Mouse (Mus musculus) gastrocnemius, adult 18-20 months (tissue): ENCODE measurements around the gene Lrrc55. TPM values are rescaled to one million over a fixed set of nuclear protein-coding genes. Genes with fewer than 3 reads are reported as not detected.

Experiments used
- DNase-seq: peaks from one replicate; pipeline ENCODE4 v3.0.0; 2021; ENCODE audit warnings: low spot score
- total RNA-seq, 2 experiments: library from RNA; stranded (reverse); gene quantifications; 2 replicates each; pipeline ENCODE4 v1.2.3; 2021

The Lrrc55 gene
- total RNA-seq, 2 experiments from 2014 or later, result 0.23 to 0.71 TPM

DNA sequence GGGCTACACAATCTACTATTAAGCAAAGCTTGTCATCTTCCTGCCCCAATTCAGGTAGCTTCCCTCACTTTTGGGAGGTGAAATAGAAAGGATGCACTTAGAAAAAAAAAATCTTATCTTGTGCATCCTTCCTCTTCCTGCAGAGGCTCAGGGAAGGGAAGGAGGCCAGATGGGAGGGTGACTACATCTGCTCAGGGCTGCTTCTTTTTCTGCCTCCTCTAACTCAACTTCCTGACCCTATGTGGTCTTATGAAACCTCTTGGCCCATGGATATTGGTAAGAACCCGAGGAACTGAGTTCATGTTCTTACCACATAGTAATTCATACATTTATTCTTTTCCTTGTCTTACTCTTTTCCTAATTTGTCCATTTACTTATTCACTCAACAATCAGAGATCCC, 61.9 kb downstream of the Lrrc55 start:
- no peak for DNase-seq

DNA sequence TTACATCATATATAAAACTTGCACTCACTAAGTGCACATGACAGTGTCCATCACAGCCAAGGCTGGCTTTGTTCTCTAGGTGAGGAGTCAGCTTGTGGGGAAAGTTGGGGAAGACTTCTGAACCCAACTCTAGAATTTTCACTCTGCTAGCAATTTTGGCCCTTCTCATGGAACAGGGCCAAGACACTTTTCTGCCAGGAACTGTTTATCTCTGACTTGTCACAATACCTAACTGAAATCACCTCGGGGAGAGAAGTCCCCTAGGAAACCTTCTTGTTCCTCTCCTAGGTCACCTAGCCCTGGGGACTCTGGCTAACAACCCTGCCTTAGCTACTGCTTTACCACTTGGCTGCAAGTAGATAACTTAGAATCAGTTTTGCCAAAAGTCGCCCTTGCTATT, 64.8 kb downstream of the Lrrc55 start:
- DNase-seq, result no peak

DNA sequence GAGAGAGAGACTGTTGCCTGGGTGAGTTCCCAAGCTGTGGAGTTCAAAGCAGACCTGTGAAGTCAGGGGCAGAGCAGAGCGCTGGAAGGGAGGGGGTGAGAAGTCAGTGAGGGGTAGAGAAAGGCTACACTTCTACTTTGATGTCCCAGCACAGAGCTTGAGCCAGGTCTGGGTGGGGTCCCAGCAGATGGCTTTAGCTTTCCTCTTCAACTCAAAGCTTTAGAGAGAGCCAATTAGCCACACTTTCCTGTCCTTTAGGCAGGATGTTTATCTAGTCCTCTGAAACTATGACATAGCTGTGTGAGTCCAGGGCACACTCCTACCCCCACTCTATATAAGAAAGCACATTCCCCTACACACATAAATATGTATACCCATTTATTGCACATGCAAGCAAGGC, 65.3 kb downstream of the Lrrc55 start:
- DNase-seq, result no peak

DNA sequence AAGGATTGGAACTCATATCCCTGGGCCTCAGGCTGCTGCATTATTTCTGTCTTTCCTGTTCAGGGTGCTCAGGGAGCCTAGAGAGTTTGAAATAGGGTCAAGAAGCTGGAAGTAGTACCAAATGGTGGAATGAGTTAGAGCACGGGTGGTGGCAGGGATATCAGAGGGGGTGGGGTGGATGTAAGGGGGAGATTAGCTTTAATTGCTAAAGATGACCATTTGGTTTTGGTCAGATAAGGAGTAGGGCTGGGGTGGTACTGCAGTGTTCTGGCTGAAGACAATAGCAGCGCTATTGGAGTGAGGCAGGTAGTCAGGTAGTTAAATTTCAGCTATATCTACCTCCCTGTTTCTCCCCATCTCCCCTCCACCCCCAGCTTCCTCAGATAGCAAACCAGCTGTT, 65.8 kb downstream of the Lrrc55 start:
- no peak for DNase-seq

DNA sequence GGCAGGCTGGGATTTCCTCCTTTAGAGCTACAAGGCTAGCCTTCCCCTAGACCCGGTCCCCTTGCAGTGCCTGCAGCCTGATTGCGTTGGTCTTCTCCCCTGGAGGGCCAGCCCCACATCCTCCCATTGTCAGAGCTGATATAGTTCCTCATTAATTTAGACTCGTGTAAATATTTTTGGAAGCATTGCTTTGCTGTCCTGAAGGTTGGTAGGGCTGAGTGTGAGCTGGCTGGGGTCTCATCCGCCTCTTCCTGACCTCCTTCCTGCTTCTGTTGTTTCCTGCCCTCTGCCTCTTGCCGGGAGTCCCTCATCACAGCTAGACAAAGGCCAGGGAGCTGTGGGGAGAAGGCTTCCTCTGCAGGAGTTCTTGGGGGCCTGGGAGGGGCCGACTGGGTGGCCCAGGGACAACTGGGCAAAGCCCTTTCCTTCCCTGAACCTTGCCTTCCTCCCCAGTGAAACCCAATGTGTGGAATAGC, 67.5 kb downstream of the Lrrc55 start:
- no peak for DNase-seq

DNA sequence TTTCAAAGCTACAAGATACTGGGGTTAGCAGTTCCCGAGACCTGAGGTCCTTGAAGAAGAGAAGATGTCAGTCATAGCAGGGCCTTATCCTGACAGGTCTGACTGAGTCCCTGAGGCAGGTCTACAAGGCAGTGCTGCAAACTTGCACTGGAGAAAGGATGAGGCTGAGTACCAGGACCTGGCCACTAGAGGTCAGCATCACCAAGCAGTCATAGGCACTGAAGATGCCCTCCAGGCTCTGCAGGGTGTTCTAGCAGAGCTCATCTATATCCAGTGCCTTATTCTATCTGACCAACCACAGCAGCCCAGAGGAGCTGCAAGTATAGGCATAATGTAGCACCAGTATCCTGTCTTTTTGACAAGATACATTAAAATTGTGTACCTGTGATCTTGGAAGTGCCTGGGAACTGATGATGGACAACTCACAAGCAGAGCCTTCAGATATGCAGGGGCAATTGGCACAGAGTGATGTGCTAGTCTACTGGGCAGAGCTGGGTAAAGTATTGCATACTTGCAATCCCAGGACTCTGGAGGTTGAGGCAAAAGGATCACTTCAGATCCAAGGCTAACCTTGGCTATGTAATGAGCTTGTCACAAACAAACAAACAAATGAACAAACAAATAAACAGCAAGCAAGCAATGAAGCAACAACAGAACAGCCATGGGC, 73.0 kb downstream of the Lrrc55 start:
- DNase-seq, result peak; percentile 50

DNA sequence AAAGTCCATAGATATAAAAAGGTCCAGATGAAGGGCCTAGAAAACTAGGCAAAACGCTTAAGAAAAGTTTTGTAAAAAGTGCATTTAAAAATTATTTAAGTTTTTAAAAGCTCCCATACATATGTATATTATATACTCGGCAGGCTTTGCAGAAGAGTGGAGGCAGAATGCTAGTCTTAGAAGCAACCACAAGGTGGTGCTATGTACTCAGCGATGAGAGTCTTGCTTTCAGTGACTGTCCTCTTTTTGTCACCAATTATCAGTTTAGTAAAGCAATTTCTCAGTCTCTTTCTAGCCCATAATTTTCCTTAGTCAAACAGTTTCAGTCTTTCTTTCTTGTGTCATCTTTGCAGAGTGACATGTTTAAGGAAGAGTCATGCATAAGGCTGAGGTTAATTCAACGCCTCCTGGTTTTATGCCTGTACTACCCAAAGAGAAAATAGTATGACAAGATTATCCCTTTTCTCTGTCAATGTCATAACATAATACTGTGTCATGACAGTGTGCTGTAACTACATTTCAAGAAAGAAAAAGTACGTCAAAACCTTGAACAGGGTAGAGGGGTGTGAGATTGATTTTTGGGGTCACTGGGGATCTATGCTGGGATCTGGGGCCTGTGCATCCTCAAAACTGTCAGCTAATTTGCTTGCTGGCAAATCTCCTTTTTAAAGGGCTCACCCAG, 73.7 kb downstream of the Lrrc55 start:
- peak; percentile 52 for DNase-seq

Other genes starting within 250 kb of the Lrrc55 start
- gene Prg2, start 216.7 kb downstream of the Lrrc55 start, total RNA-seq, result not detected
- not detected for gene Prg3, start 209.0 kb downstream of the Lrrc55 start, total RNA-seq
- 10 to 100 TPM; 25.8 to 27.9 TPM for gene Ssrp1, start 160.0 kb downstream of the Lrrc55 start, total RNA-seq
- under 1 TPM; 0.40 to 0.50 TPM for gene P2rx3, start 159.7 kb downstream of the Lrrc55 start, total RNA-seq
- gene Tnks1bp1, start 149.2 kb downstream of the Lrrc55 start, total RNA-seq, result 10 to 100 TPM; 24.4 to 37.0 TPM
- 1 to 10 TPM; 1.2 to 3.3 TPM for gene Aplnr, start 61.0 kb downstream of the Lrrc55 start, total RNA-seq
- not detected for gene Olfr987, start 142.1 kb upstream of the Lrrc55 start, total RNA-seq
- gene Olfr988, start 166.0 kb upstream of the Lrrc55 start, total RNA-seq, result not detected
- not detected for gene Olfr992, start 212.3 kb upstream of the Lrrc55 start, total RNA-seq
- not detected for gene Olfr993, start 217.7 kb upstream of the Lrrc55 start, total RNA-seq
- gene Olfr994, start 239.3 kb upstream of the Lrrc55 start, total RNA-seq, result not detected
- gene Olfr995, start 246.4 kb upstream of the Lrrc55 start, total RNA-seq, result not detected